Mouse (Mus musculus) spleen, postnatal 10 days (tissue): Measurements from ENCODE around the gene Smox.

ENCODE experiments used
- DNase-seq, 2 experiments: peaks; one replicate each; pipeline ENCODE4 v3.0.0; 2021 to 2022; ENCODE audit warnings: low spot score in 2 of 2

The Smox gene

GRCm38 (mm10) chr2:131551701-131552620 lies 60.7 kb downstream of the Smox start:
- DNase-seq: no peak

GRCm38 (mm10) chr2:131552736-131553400 lies 61.6 kb downstream of the Smox start:
- DNase-seq: no peak

GRCm38 (mm10) chr2:131557896-131558295 lies 66.6 kb downstream of the Smox start:
- DNase-seq: no peak

GRCm38 (mm10) chr2:131560205-131560919 lies 69.1 kb downstream of the Smox start:
- no peak for DNase-seq

GRCm38 (mm10) chr2:131561344-131561870 lies 70.1 kb downstream of the Smox start:
- no peak for DNase-seq

GRCm38 (mm10) chr2:131561891-131562585 lies 70.7 kb downstream of the Smox start, which contains the start of gene Adra1d:
Gene Adra1d (minus strand): TSS chr2:131562283.
- DNase-seq: no peak

- peak in 1 of 2 experiments; percentile 28 for DNase-seq
These were observed 71.4 kb downstream of the Smox start for GRCm38 (mm10) chr2:131562586-131563122.
